Mouse (Mus musculus): ENCODE data around the gene Ccdc83.

GRCm38 (mm10) chr7:90259899-90260298 is 5.7 kb downstream of the Ccdc83 start:
- TF ChIP-seq CTCF (IDR thresholded peaks at IDR 0.05; ENCODE audit: borderline replicate concordance, control insufficient read depth, extremely low read depth, insufficient read depth, low read length, poor library complexity) (no peak), POLR2A (IDR thresholded peaks at IDR 0.05; ENCODE audit: control insufficient read depth, extremely low read depth, insufficient read depth, low read length, poor library complexity) (no peak)
